In the genomic region with DNA sequence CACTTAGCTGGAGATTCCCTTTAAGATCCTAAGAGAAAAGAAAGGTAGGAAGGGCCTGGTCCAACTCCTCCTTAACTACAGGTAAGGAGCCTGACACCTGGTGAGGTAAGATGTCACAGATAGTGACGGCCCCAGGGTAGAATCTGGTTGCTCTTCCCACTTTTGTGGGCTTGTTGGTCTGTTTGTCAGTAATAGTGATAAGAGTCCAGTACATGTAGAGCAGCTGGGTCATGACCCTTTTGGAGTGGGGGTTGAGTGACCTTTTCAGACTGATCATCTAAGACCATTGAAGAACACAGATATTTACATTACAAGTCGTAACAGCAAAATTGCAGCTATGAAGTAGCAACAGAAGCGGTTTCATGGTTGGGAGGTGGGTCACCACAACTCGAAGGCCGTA, we compare ENCODE assay signal across 9 mouse cellular contexts. TPM values are rescaled to one million over a fixed set of nuclear protein-coding genes. Genes with fewer than 3 reads are reported as not detected.
DNase-seq lines count a peak whose midpoint lies in the region; ATAC-seq and TF ChIP-seq lines count a peak whose summit lies in the region.
"Had no signal": no experiment of that assay in that cellular context is flagged by ENCODE, and none has a peak within 500 bp of the region (broad histone marks: within the 10 kb centered on the region; RNA-seq: fewer than 3 reads in every experiment).

No protein-coding gene starts in this region.

- H3K4me2 ChIP-seq in kidney, embryonic 15.5 days = peak overlapping the region; percentile 73
- peak overlapping the region; percentile 88 for H3K4me2 ChIP-seq in embryonic facial prominence, embryonic 13.5 days
- H3K4me2 ChIP-seq in intestine, embryonic 15.5 days (replicated peaks) = peak overlapping the region; percentile 69
- peak overlapping the region; percentile 76 for H3K4me2 ChIP-seq in midbrain, postnatal 0 days (ENCODE audit: low read depth, low read length, poor library complexity, severe bottlenecking)

- H3K27me3 ChIP-seq in kidney, embryonic 15.5 days = no peaks in the 10 kb centered on the region
- H3K27me3 ChIP-seq in embryonic facial prominence, embryonic 13.5 days = no peaks in the 10 kb centered on the region
- no peaks in the 10 kb centered on the region for H3K27me3 ChIP-seq in intestine, embryonic 15.5 days (replicated peaks)
- H3K27me3 ChIP-seq in midbrain, postnatal 0 days (ENCODE audit: insufficient read depth, low read length) = no peaks in the 10 kb centered on the region

- no peak for ATAC-seq in kidney, embryonic 15.5 days (replicated peaks; ENCODE audit: low FRiP score)
- ATAC-seq in embryonic facial prominence, embryonic 13.5 days (ENCODE audit: insufficient number of reproducible peaks, insufficient read depth, low FRiP score, low TSS enrichment, low read depth) = no peak
- no peak for ATAC-seq in intestine, embryonic 15.5 days
- ATAC-seq in midbrain, postnatal 0 days (ENCODE audit: low FRiP score) = no peak

- H3K27ac ChIP-seq in kidney, embryonic 15.5 days = no peak overlapping the region
- no peak overlapping the region for H3K27ac ChIP-seq in embryonic facial prominence, embryonic 13.5 days
- no peak overlapping the region for H3K27ac ChIP-seq in intestine, embryonic 15.5 days
- H3K27ac ChIP-seq in midbrain, postnatal 0 days (ENCODE audit: low read depth, low read length) = no peak overlapping the region

- peak overlapping the region; percentile 92 for H3K4me3 ChIP-seq in kidney, embryonic 15.5 days (replicated peaks)
- peak overlapping the region; percentile 87 for H3K4me3 ChIP-seq in embryonic facial prominence, embryonic 13.5 days
- peak overlapping the region; percentile 84 for H3K4me3 ChIP-seq in intestine, embryonic 15.5 days (replicated peaks)
- peak overlapping the region; percentile 81; the same call in 1 of the 2 replicates for H3K4me3 ChIP-seq in midbrain, postnatal 0 days (ENCODE audit: low read depth, low read length)

- H3K9me3 ChIP-seq in kidney, embryonic 15.5 days (replicated peaks) = no peaks in the 10 kb centered on the region
- H3K9me3 ChIP-seq in embryonic facial prominence, embryonic 13.5 days = no peaks in the 10 kb centered on the region
- H3K9me3 ChIP-seq in intestine, embryonic 15.5 days = no peaks in the 10 kb centered on the region
- H3K9me3 ChIP-seq in midbrain, postnatal 0 days (ENCODE audit: low read length) = no peaks in the 10 kb centered on the region

- no peak for TF ChIP-seq CTCF in midbrain, postnatal 0 days (IDR thresholded peaks at IDR 0.05)

- peaks cover 17% of the 10 kb centered on the region for H3K4me1 ChIP-seq in kidney, embryonic 15.5 days
- H3K4me1 ChIP-seq in embryonic facial prominence, embryonic 13.5 days = peaks cover 15% of the 10 kb centered on the region
- H3K4me1 ChIP-seq in intestine, embryonic 15.5 days (replicated peaks) = peaks cover 4% of the 10 kb centered on the region
- peaks cover 10% of the 10 kb centered on the region; the same call in 1 of the 2 replicates for H3K4me1 ChIP-seq in midbrain, postnatal 0 days (ENCODE audit: insufficient read depth, low read length)

- DNase-seq in kidney, postnatal 4 days = no peak
- DNase-seq in midbrain, postnatal 0 days (ENCODE audit: low spot score) = no peak
- no peak for DNase-seq in layer of hippocampus, adult 9-10 months (ENCODE audit: low spot score)
- no peak for DNase-seq in urinary bladder, postnatal 25 days (ENCODE audit: low spot score)
- no peak for DNase-seq in gastrocnemius, postnatal 25 days
- DNase-seq: cerebellum, postnatal 25 days had no signal

- peaks cover 29% of the 10 kb centered on the region for H3K36me3 ChIP-seq in kidney, embryonic 15.5 days
- H3K36me3 ChIP-seq in embryonic facial prominence, embryonic 13.5 days = peaks cover 30% of the 10 kb centered on the region
- peaks cover 9% of the 10 kb centered on the region for H3K36me3 ChIP-seq in intestine, embryonic 15.5 days
- peaks cover 8% of the 10 kb centered on the region; the same call in 1 of the 2 replicates for H3K36me3 ChIP-seq in midbrain, postnatal 0 days (ENCODE audit: insufficient read depth, low read length)

- 0 out of 2 replicates have a peak overlapping the region, but pooled peaks have one; percentile 82 for H3K9ac ChIP-seq in kidney, embryonic 15.5 days
- H3K9ac ChIP-seq in embryonic facial prominence, embryonic 13.5 days = 0 out of 2 replicates have a peak overlapping the region, but pooled peaks have one; percentile 83
- no peak overlapping the region for H3K9ac ChIP-seq in intestine, embryonic 15.5 days
- 0 out of 2 replicates have a peak overlapping the region, but pooled peaks have one; percentile 76 for H3K9ac ChIP-seq in midbrain, postnatal 0 days (replicated peaks; ENCODE audit: low read length, poor library complexity, severe bottlenecking)

- 90% methylated on average over 5 of the region's 5 CpGs for WGBS in kidney, embryonic 15.5 days
- 88% methylated on average over 5 of the region's 5 CpGs for WGBS in embryonic facial prominence, embryonic 13.5 days
- WGBS in intestine, embryonic 15.5 days = 73% methylated on average over 5 of the region's 5 CpGs
- 92% methylated on average over 5 of the region's 5 CpGs for WGBS in midbrain, postnatal 0 days

RNA-seq across cellular contexts. Expression of gene Nfrkb, which starts 1.2 kb away (rescaled TPM):
- 19.8 and 21.3 TPM in 2 replicates for polyA plus RNA-seq in kidney, embryonic 15.5 days (2015; fragmentation: Nextera tagmentation; extraction: Ambion mirVana)
- polyA plus RNA-seq in embryonic facial prominence, embryonic 13.5 days (2015; fragmentation: Nextera tagmentation; extraction: Ambion mirVana) = 23.7 and 24.5 TPM in 2 replicates
- polyA plus RNA-seq in intestine, embryonic 15.5 days (2015; fragmentation: Nextera tagmentation; extraction: Ambion mirVana) = 17.3 and 18.2 TPM in 2 replicates
- 38.1 and 43.4 TPM in 2 replicates for total RNA-seq in midbrain, postnatal 0 days (2014; rRNA removed)
- 20.8 and 24.0 TPM in 2 replicates for polyA plus RNA-seq in midbrain, postnatal 0 days (2015; fragmentation: Nextera tagmentation; extraction: Ambion mirVana)
- 1 to 10 TPM; 8.0 to 8.6 TPM for total RNA-seq in gastrocnemius, postnatal 25 days (2021)
